In genomic region chr3:96522149-96522548, GRCm38 (mm10) we compare ENCODE assay signal across 11 mouse cellular contexts. TPM values are rescaled to one million over a fixed set of nuclear protein-coding genes. Genes with fewer than 3 reads are reported as not detected.
A peak's percentile ranks its signal among the peaks of the same experiment; 100 is the strongest.
DNase-seq lines count a peak whose midpoint lies in the region; ATAC-seq and TF ChIP-seq lines count a peak whose summit lies in the region.
"Had no signal": no experiment of that assay in that cellular context is flagged by ENCODE, and none has a peak within 500 bp of the region (broad histone marks: within the 10 kb centered on the region; RNA-seq: fewer than 3 reads in every experiment).

No protein-coding gene starts in this region.

- H3K36me3 ChIP-seq in forebrain, embryonic 14.5 days (ENCODE audit: control insufficient read depth, insufficient read depth, low read length): no peaks in the 10 kb centered on the region
- no peaks in the 10 kb centered on the region for H3K36me3 ChIP-seq in forebrain, embryonic 13.5 days (ENCODE audit: poor library complexity, severe bottlenecking)
- H3K36me3 ChIP-seq in liver, postnatal 0 days (replicated peaks; ENCODE audit: insufficient read depth, low read length): no peaks in the 10 kb centered on the region
- H3K36me3 ChIP-seq in liver, embryonic 11.5 days (ENCODE audit: control insufficient read depth, insufficient read depth, low read length): no peaks in the 10 kb centered on the region
- no peaks in the 10 kb centered on the region for H3K36me3 ChIP-seq in small intestine, adult 2 months (ENCODE audit: control insufficient read depth, insufficient read depth, low read length)
- H3K36me3 ChIP-seq: embryonic facial prominence, embryonic 13.5 days; liver, embryonic 13.5 days had no signal

- no peak overlapping the region for H3K4me2 ChIP-seq in forebrain, embryonic 14.5 days (ENCODE audit: low read length)
- H3K4me2 ChIP-seq in forebrain, embryonic 13.5 days: no peak overlapping the region
- no peak overlapping the region for H3K4me2 ChIP-seq in liver, postnatal 0 days (ENCODE audit: low read depth, low read length)
- H3K4me2 ChIP-seq in liver, embryonic 11.5 days: no peak overlapping the region
- H3K4me2 ChIP-seq: embryonic facial prominence, embryonic 13.5 days; liver, embryonic 13.5 days had no signal

- peak; percentile 44 for DNase-seq in forebrain, embryonic 14.5 days (ENCODE audit: low spot score)
- DNase-seq in liver, postnatal 0 days: peak; percentile 38
- DNase-seq in liver, embryonic 11.5 days (ENCODE audit: low spot score): no peak
- peak; percentile 67 for DNase-seq in MEL-GATA-1-ER (ENCODE audit: extremely low read depth, low read depth)
- DNase-seq in layer of hippocampus, postnatal 14 days (ENCODE audit: low spot score in 2 of 2): no peak
- DNase-seq: liver, embryonic 13.5 days had no signal

- H3K4me3 ChIP-seq in forebrain, embryonic 14.5 days (ENCODE audit: low read depth, low read length): no peak overlapping the region
- no peak overlapping the region for H3K4me3 ChIP-seq in forebrain, embryonic 13.5 days
- H3K4me3 ChIP-seq in liver, postnatal 0 days (ENCODE audit: low read depth, low read length): no peak overlapping the region
- no peak overlapping the region for H3K4me3 ChIP-seq in liver, embryonic 11.5 days (ENCODE audit: low read depth, low read length)
- no peak overlapping the region for H3K4me3 ChIP-seq in small intestine, adult 2 months (ENCODE audit: low read depth, low read length)
- H3K4me3 ChIP-seq: embryonic facial prominence, embryonic 13.5 days; liver, embryonic 13.5 days had no signal

- no peak for TF ChIP-seq EP300 in liver, postnatal 0 days (IDR thresholded peaks at IDR 0.05; ENCODE audit: low read depth)

- H3K9ac ChIP-seq in forebrain, embryonic 14.5 days (ENCODE audit: low read length): no peak overlapping the region
- H3K9ac ChIP-seq in forebrain, embryonic 13.5 days: no peak overlapping the region
- no peak overlapping the region for H3K9ac ChIP-seq in liver, postnatal 0 days (replicated peaks)
- H3K9ac ChIP-seq in liver, embryonic 11.5 days (ENCODE audit: low read depth, low read length): no peak overlapping the region
- H3K9ac ChIP-seq: embryonic facial prominence, embryonic 13.5 days; liver, embryonic 13.5 days had no signal

- ATAC-seq in forebrain, embryonic 14.5 days: no peak
- no peak for ATAC-seq in forebrain, embryonic 13.5 days
- ATAC-seq in liver, postnatal 0 days: no peak
- ATAC-seq in liver, embryonic 11.5 days (replicated peaks; ENCODE audit: low FRiP score): no peak
- no peak for ATAC-seq in erythroid progenitor cell, adult 5-6 weeks (replicated peaks; ENCODE audit: low FRiP score, poor library complexity, severe bottlenecking)

- TF ChIP-seq CTCF in liver, postnatal 0 days (IDR thresholded peaks at IDR 0.05; ENCODE audit: low read depth): peak; percentile 58
- peak; percentile 24; the same call in 1 of the 2 replicates for TF ChIP-seq CTCF in small intestine, adult 2 months (IDR thresholded peaks at IDR 0.05; ENCODE audit: extremely low read depth, insufficient read length, insufficient replicate concordance, low read depth, low read length)

- no peaks in the 10 kb centered on the region for H3K9me3 ChIP-seq in forebrain, embryonic 14.5 days (replicated peaks; ENCODE audit: control insufficient read depth, low read length)
- no peaks in the 10 kb centered on the region for H3K9me3 ChIP-seq in forebrain, embryonic 13.5 days (replicated peaks)
- H3K9me3 ChIP-seq in liver, postnatal 0 days (ENCODE audit: low read length): no peaks in the 10 kb centered on the region
- no peaks in the 10 kb centered on the region for H3K9me3 ChIP-seq in liver, embryonic 11.5 days (ENCODE audit: control insufficient read depth, low read length)
- H3K9me3 ChIP-seq: embryonic facial prominence, embryonic 13.5 days; liver, embryonic 13.5 days had no signal

- no peak for TF ChIP-seq POLR2A in small intestine, adult 2 months (IDR thresholded peaks at IDR 0.05; ENCODE audit: low read depth, low read length)

- H3K27me3 ChIP-seq in forebrain, embryonic 14.5 days (replicated peaks; ENCODE audit: control insufficient read depth, insufficient read depth, low read length): peaks cover 9% of the 10 kb centered on the region; the same call in 1 of the 2 replicates
- peaks cover 16% of the 10 kb centered on the region for H3K27me3 ChIP-seq in forebrain, embryonic 13.5 days
- H3K27me3 ChIP-seq in liver, postnatal 0 days (ENCODE audit: insufficient read depth, low read length): peaks cover 10% of the 10 kb centered on the region
- H3K27me3 ChIP-seq in liver, embryonic 11.5 days (replicated peaks; ENCODE audit: control insufficient read depth, insufficient read depth, low read length): peaks cover 18% of the 10 kb centered on the region
- H3K27me3 ChIP-seq in small intestine, adult 2 months (ENCODE audit: control insufficient read depth, insufficient read depth, low read length): peaks cover 12% of the 10 kb centered on the region

- no peak overlapping the region for H3K27ac ChIP-seq in forebrain, embryonic 14.5 days (ENCODE audit: low read depth, low read length)
- no peak overlapping the region for H3K27ac ChIP-seq in forebrain, embryonic 13.5 days
- no peak overlapping the region for H3K27ac ChIP-seq in liver, postnatal 0 days (ENCODE audit: low read depth)
- H3K27ac ChIP-seq in liver, embryonic 11.5 days (ENCODE audit: low read depth, low read length): no peak overlapping the region
- H3K27ac ChIP-seq in small intestine, adult 2 months (ENCODE audit: insufficient read depth, low read depth, low read length): no peak overlapping the region
- H3K27ac ChIP-seq: embryonic facial prominence, embryonic 13.5 days; liver, embryonic 13.5 days had no signal

- H3K4me1 ChIP-seq in forebrain, embryonic 14.5 days (ENCODE audit: control insufficient read depth, insufficient read depth, low read length): peaks cover under 1% of the 10 kb centered on the region; the same call in 1 of the 2 replicates
- peaks cover 5% of the 10 kb centered on the region for H3K4me1 ChIP-seq in forebrain, embryonic 13.5 days
- H3K4me1 ChIP-seq in liver, postnatal 0 days (ENCODE audit: insufficient read depth): no peaks in the 10 kb centered on the region
- peaks cover 2% of the 10 kb centered on the region; the same call in 1 of the 2 replicates for H3K4me1 ChIP-seq in liver, embryonic 11.5 days (replicated peaks; ENCODE audit: control insufficient read depth, insufficient read depth, low read length)
- H3K4me1 ChIP-seq in small intestine, adult 2 months (ENCODE audit: control insufficient read depth, insufficient read depth, insufficient read length, low read length): no peaks in the 10 kb centered on the region

- 50% methylated on average over 4 of the region's 4 CpGs for WGBS in forebrain, embryonic 14.5 days
- WGBS in forebrain, embryonic 13.5 days: 58% methylated on average over 4 of the region's 4 CpGs
- WGBS in liver, postnatal 0 days (ENCODE audit: insufficient replicate concordance): 51% methylated on average over 4 of the region's 4 CpGs
- 66% methylated on average over 4 of the region's 4 CpGs for WGBS in liver, embryonic 11.5 days
- WGBS in small intestine, adult 2 months: 48% methylated on average over 4 of the region's 4 CpGs

RNA-seq across cellular contexts. Expression of gene Hfe2, which starts 2.8 kb away (rescaled TPM):
- polyA plus RNA-seq in forebrain, embryonic 14.5 days (2014; fragmentation: Nextera tagmentation; extraction: Ambion mirVana): 0.41 and 0.52 TPM in 2 replicates
- 0.25 and 0.36 TPM in 2 replicates for polyA plus RNA-seq in forebrain, embryonic 13.5 days (2015; fragmentation: Nextera tagmentation; extraction: Ambion mirVana)
- polyA plus RNA-seq in liver, postnatal 0 days (2015; fragmentation: Nextera tagmentation; extraction: Ambion mirVana): 19.2 and 21.8 TPM in 2 replicates
- 0.19 and 0.32 TPM in 2 replicates for polyA plus RNA-seq in liver, embryonic 11.5 days (2014; fragmentation: Nextera tagmentation; extraction: Ambion mirVana)
- 0.06 TPM in 1 of 2 replicates, not detected in the other for polyA plus RNA-seq in small intestine, adult 2 months (2012; rRNA removed)
- under 1 TPM in 1 of 2 experiments, not detected in 1; 0.16 TPM for total RNA-seq in layer of hippocampus, postnatal 14 days (2021)
- total RNA-seq in erythroid progenitor cell, adult 5-6 weeks (2015; ENCODE audit: low replicate concordance): not detected in 2 replicates
- total RNA-seq in erythroid progenitor cell, adult 5-6 weeks (2017; ENCODE audit: low replicate concordance): not detected in 2 replicates
- total RNA-seq: granulocyte monocyte progenitor cell, adult 5-6 weeks had no signal

RNA-seq across cellular contexts. Expression of gene Txnip, which starts 35.6 kb away (rescaled TPM):
- polyA plus RNA-seq in forebrain, embryonic 14.5 days (2014; fragmentation: Nextera tagmentation; extraction: Ambion mirVana): 60.7 and 79.0 TPM in 2 replicates
- polyA plus RNA-seq in forebrain, embryonic 13.5 days (2015; fragmentation: Nextera tagmentation; extraction: Ambion mirVana): 49.1 and 51.0 TPM in 2 replicates
- polyA plus RNA-seq in liver, postnatal 0 days (2015; fragmentation: Nextera tagmentation; extraction: Ambion mirVana): 65.3 and 72.4 TPM in 2 replicates
- 41.1 and 44.0 TPM in 2 replicates for polyA plus RNA-seq in liver, embryonic 11.5 days (2014; fragmentation: Nextera tagmentation; extraction: Ambion mirVana)
- polyA plus RNA-seq in small intestine, adult 2 months (2012; rRNA removed): 167 and 384 TPM in 2 replicates
- total RNA-seq in layer of hippocampus, postnatal 14 days (2021): 10 to 100 TPM; 48.3 to 49.8 TPM
- total RNA-seq in erythroid progenitor cell, adult 5-6 weeks (2015; ENCODE audit: low replicate concordance): 99.5 and 157 TPM in 2 replicates
- total RNA-seq in erythroid progenitor cell, adult 5-6 weeks (2017; ENCODE audit: low replicate concordance): 59.8 and 70.0 TPM in 2 replicates

RNA-seq across cellular contexts. Expression of gene Gm16253, which starts 54.6 kb away (rescaled TPM):
- 0.45 TPM in 1 of 2 replicates, not detected in the other for polyA plus RNA-seq in forebrain, embryonic 14.5 days (2014; fragmentation: Nextera tagmentation; extraction: Ambion mirVana)
- polyA plus RNA-seq in forebrain, embryonic 13.5 days (2015; fragmentation: Nextera tagmentation; extraction: Ambion mirVana): 1.2 and 1.3 TPM in 2 replicates
- not detected in 2 replicates for polyA plus RNA-seq in liver, postnatal 0 days (2015; fragmentation: Nextera tagmentation; extraction: Ambion mirVana)
- 0.49 and 1.0 TPM in 2 replicates for polyA plus RNA-seq in liver, embryonic 11.5 days (2014; fragmentation: Nextera tagmentation; extraction: Ambion mirVana)
- not detected in 2 replicates for polyA plus RNA-seq in small intestine, adult 2 months (2012; rRNA removed)
- total RNA-seq in layer of hippocampus, postnatal 14 days (2021): not detected
- total RNA-seq in erythroid progenitor cell, adult 5-6 weeks (2015; ENCODE audit: low replicate concordance): not detected in 2 replicates
- not detected in 2 replicates for total RNA-seq in erythroid progenitor cell, adult 5-6 weeks (2017; ENCODE audit: low replicate concordance)
- total RNA-seq: granulocyte monocyte progenitor cell, adult 5-6 weeks had no signal
- polyA plus RNA-seq: liver, embryonic 13.5 days had no signal

Comparison
In these comparisons a context has a peak if more than half of its experiments do, and no peak if none do; other contexts are left out.
1. DNase-seq: peak in forebrain, embryonic 14.5 days (single experiment), liver, postnatal 0 days (single experiment) and MEL-GATA-1-ER (single experiment); none in liver, embryonic 11.5 days (single experiment) and layer of hippocampus, postnatal 14 days (0 of 2).
2. RNA of gene Hfe2, which starts 2.8 kb away (polyA plus RNA-seq): 19.2 to 21.8 TPM in liver, postnatal 0 days; 0.41 to 0.52 TPM in forebrain, embryonic 14.5 days, 0.25 to 0.36 TPM in forebrain, embryonic 13.5 days, 0.19 to 0.32 TPM in liver, embryonic 11.5 days and 0.06 TPM in small intestine, adult 2 months; every median in the first group is over 10 times any median in the second.